Mouse (Mus musculus): ENCODE data around the gene Hoxa13. TPM values are rescaled to one million over a fixed set of nuclear protein-coding genes. Genes with fewer than 3 reads are reported as not detected.

Gene Hoxa13
- total and polyA plus RNA-seq, 3 experiments, result not detected

GRCm38 (mm10) chr6:52243681-52244121, 17.0 kb downstream of the Hoxa13 start:
- TF ChIP-seq SIN3A (IDR thresholded peaks at IDR 0.05; ENCODE audit: low read length), result no peak
- H3K79me2 ChIP-seq (ENCODE audit: control insufficient read depth, insufficient read depth, low read length, poor library complexity), result no peaks in the 10 kb centered on the region
- no peak overlapping the region for H3K9ac ChIP-seq (ENCODE audit: control insufficient read depth, low read depth, low read length, poor library complexity, severe bottlenecking)
- no peaks in the 10 kb centered on the region for H3K36me3 ChIP-seq (ENCODE audit: control insufficient read depth in 1 of 2, insufficient read depth in 2 of 2, low read length in 2 of 2)
- H3K27ac ChIP-seq (ENCODE audit: control insufficient read depth, low read depth, low read length), result no peak overlapping the region
- H3K4me1 ChIP-seq (ENCODE audit: control insufficient read depth in 1 of 2, insufficient read depth in 2 of 2, low read length in 2 of 2), result no peaks in the 10 kb centered on the region
- no peaks in the 10 kb centered on the region for H3K27me3 ChIP-seq (ENCODE audit: control insufficient read depth in 1 of 2, insufficient read depth in 2 of 2, low read length in 2 of 2)
- H3K4me3 ChIP-seq (ENCODE audit: control insufficient read depth in 1 of 2, insufficient read depth in 1 of 2, low read depth in 2 of 2, low read length in 2 of 2), result no peak overlapping the region
- H3K9me3 ChIP-seq (replicated peaks; ENCODE audit: insufficient read depth, low read length), result no peaks in the 10 kb centered on the region
- DNase-seq (ENCODE audit: low read depth, low spot score), result no peak

- no peak for DNase-seq (ENCODE audit: low read depth, low spot score)
- Histone ChIP-seq H3K4me3 (ENCODE audit: control insufficient read depth in 1 of 2, insufficient read depth in 1 of 2, low read depth in 2 of 2, low read length in 2 of 2) (no peak overlapping the region), H3K27me3 (ENCODE audit: control insufficient read depth in 1 of 2, insufficient read depth in 2 of 2, low read length in 2 of 2) (no peaks in the 10 kb centered on the region)
Observed at GRCm38 (mm10) chr6:52242801-52243332, 17.8 kb downstream of the Hoxa13 start.

GRCm38 (mm10) chr6:52241001-52241621, 19.6 kb downstream of the Hoxa13 start:
- Histone ChIP-seq H3K27me3 (ENCODE audit: control insufficient read depth in 1 of 2, insufficient read depth in 2 of 2, low read length in 2 of 2) (no peaks in the 10 kb centered on the region), H3K4me3 (ENCODE audit: control insufficient read depth in 1 of 2, insufficient read depth in 1 of 2, low read depth in 2 of 2, low read length in 2 of 2) (no peak overlapping the region)

More at GRCm38 (mm10) chr6:52242801-52243332, 17.8 kb downstream of the Hoxa13 start:
- Histone ChIP-seq H3K27ac (ENCODE audit: control insufficient read depth, low read depth, low read length) (no peak overlapping the region), H3K36me3 (ENCODE audit: control insufficient read depth in 1 of 2, insufficient read depth in 2 of 2, low read length in 2 of 2) (no peaks in the 10 kb centered on the region), H3K79me2 (ENCODE audit: control insufficient read depth, insufficient read depth, low read length, poor library complexity) (no peaks in the 10 kb centered on the region), H3K4me1 (ENCODE audit: control insufficient read depth in 1 of 2, insufficient read depth in 2 of 2, low read length in 2 of 2) (no peaks in the 10 kb centered on the region), H3K9ac (ENCODE audit: control insufficient read depth, low read depth, low read length, poor library complexity, severe bottlenecking) (no peak overlapping the region), H3K9me3 (replicated peaks; ENCODE audit: insufficient read depth, low read length) (no peaks in the 10 kb centered on the region)
- no peak for TF ChIP-seq TBP (IDR thresholded peaks at IDR 0.05; ENCODE audit: low read depth, low read length)
- TF ChIP-seq MYB (IDR thresholded peaks at IDR 0.05; ENCODE audit: low read depth, low read length), result no peak
- TF ChIP-seq NELFE (IDR thresholded peaks at IDR 0.05; ENCODE audit: low read depth, low read length), result no peak
- TF ChIP-seq ZKSCAN1 (IDR thresholded peaks at IDR 0.05; ENCODE audit: low read depth, low read length), result no peak
- no peak for TF ChIP-seq MAZ (IDR thresholded peaks at IDR 0.05; ENCODE audit: low read depth, low read length)
- TF ChIP-seq GATA1 (IDR thresholded peaks at IDR 0.05; ENCODE audit: low read depth, low read length), result no peak
- no peak for TF ChIP-seq TAL1 (IDR thresholded peaks at IDR 0.05; ENCODE audit: low read length)

More at GRCm38 (mm10) chr6:52241001-52241621, 19.6 kb downstream of the Hoxa13 start:
- H3K9ac ChIP-seq (ENCODE audit: control insufficient read depth, low read depth, low read length, poor library complexity, severe bottlenecking), result no peak overlapping the region
- H3K36me3 ChIP-seq (ENCODE audit: control insufficient read depth in 1 of 2, insufficient read depth in 2 of 2, low read length in 2 of 2), result no peaks in the 10 kb centered on the region
- H3K79me2 ChIP-seq (ENCODE audit: control insufficient read depth, insufficient read depth, low read length, poor library complexity), result no peaks in the 10 kb centered on the region
- no peaks in the 10 kb centered on the region for H3K4me1 ChIP-seq (ENCODE audit: control insufficient read depth in 1 of 2, insufficient read depth in 2 of 2, low read length in 2 of 2)
- no peaks in the 10 kb centered on the region for H3K9me3 ChIP-seq (replicated peaks; ENCODE audit: insufficient read depth, low read length)
- TF ChIP-seq MYC (IDR thresholded peaks at IDR 0.05; ENCODE audit: low read depth, low read length) (no peak), POLR2AphosphoS2 (IDR thresholded peaks at IDR 0.05; ENCODE audit: low read length) (no peak), MAX (IDR thresholded peaks at IDR 0.05; ENCODE audit: low read length) (no peak), ETS1 (IDR thresholded peaks at IDR 0.05; ENCODE audit: low read depth, low read length) (no peak), RAD21 (IDR thresholded peaks at IDR 0.05; ENCODE audit: low read depth, low read length) (no peak), UBTF (IDR thresholded peaks at IDR 0.05; ENCODE audit: borderline replicate concordance, insufficient read depth, low read depth, low read length) (no peak), BHLHE40 (IDR thresholded peaks at IDR 0.05; ENCODE audit: borderline replicate concordance, low read depth, low read length) (no peak), TBP (IDR thresholded peaks at IDR 0.05; ENCODE audit: low read depth, low read length) (no peak), POLR2AphosphoS5 (IDR thresholded peaks at IDR 0.05; ENCODE audit: borderline replicate concordance, low read depth, low read length) (no peak), SMC3 (IDR thresholded peaks at IDR 0.05; ENCODE audit: low read depth, low read length) (no peak), MYB (IDR thresholded peaks at IDR 0.05; ENCODE audit: low read depth, low read length) (no peak), GATA1 (IDR thresholded peaks at IDR 0.05; ENCODE audit: low read depth, low read length) (no peak), ELF1 (IDR thresholded peaks at IDR 0.05; ENCODE audit: low read depth, low read length) (no peak), NELFE (IDR thresholded peaks at IDR 0.05; ENCODE audit: low read depth, low read length) (no peak), TAL1 (IDR thresholded peaks at IDR 0.05; ENCODE audit: low read length) (no peak)
- no peak for DNase-seq (ENCODE audit: low read depth, low spot score)
- H3K27ac ChIP-seq (ENCODE audit: control insufficient read depth, low read depth, low read length), result no peak overlapping the region
